Comparison of ENCODE assay signal across 27 mouse cellular contexts in the genomic region with DNA sequence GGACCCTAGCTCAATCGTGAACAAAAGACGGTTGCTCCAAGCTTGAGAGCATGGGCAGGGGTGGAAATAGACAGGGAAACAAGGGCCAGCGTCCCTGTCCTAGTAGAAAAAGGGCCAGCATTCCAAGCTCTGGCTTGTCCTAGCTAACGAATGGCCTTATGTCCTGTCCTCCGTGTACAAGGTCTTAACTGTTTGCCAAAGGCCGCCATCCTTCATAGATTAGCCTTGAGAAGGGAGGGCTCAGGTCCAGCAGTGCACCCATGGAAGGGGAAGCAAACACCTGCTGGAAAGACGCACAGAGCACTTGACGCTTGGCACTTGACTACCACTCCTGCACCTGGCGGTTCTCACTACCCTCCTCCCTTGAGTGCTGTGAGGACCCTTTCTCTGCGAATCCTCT. TPM values are rescaled to one million over a fixed set of nuclear protein-coding genes. Genes with fewer than 3 reads are reported as not detected.
DNase-seq lines count a peak whose midpoint lies in the region; ATAC-seq and TF ChIP-seq lines count a peak whose summit lies in the region.
"Had no signal": no experiment of that assay in that cellular context is flagged by ENCODE, and none has a peak within 500 bp of the region (broad histone marks: within the 10 kb centered on the region; RNA-seq: fewer than 3 reads in every experiment).

No protein-coding gene starts in this region.

- TF ChIP-seq EP300 in lung, postnatal 0 days (IDR thresholded peaks at IDR 0.05): no peak

- no peak for TF ChIP-seq CTCF in lung, embryonic 14.5 days (IDR thresholded peaks at IDR 0.05; ENCODE audit: low read depth)
- no peak for TF ChIP-seq CTCF in lung, postnatal 0 days (IDR thresholded peaks at IDR 0.05)

- no peaks in the 10 kb centered on the region for H3K9me3 ChIP-seq in lung, embryonic 14.5 days (ENCODE audit: low read depth, low read length)
- no peaks in the 10 kb centered on the region for H3K9me3 ChIP-seq in lung, postnatal 0 days (ENCODE audit: low read length)
- no peaks in the 10 kb centered on the region for H3K9me3 ChIP-seq in embryonic facial prominence, embryonic 13.5 days
- H3K9me3 ChIP-seq: embryonic facial prominence, embryonic 15.5 days; forebrain, embryonic 12.5 days; heart, embryonic 13.5 days; hindbrain, embryonic 15.5 days had no signal

- H3K36me3 ChIP-seq in lung, embryonic 14.5 days (ENCODE audit: insufficient read depth): no peaks in the 10 kb centered on the region
- H3K36me3 ChIP-seq in lung, postnatal 0 days (ENCODE audit: insufficient read depth, low read length): no peaks in the 10 kb centered on the region
- no peaks in the 10 kb centered on the region for H3K36me3 ChIP-seq in embryonic facial prominence, embryonic 13.5 days
- H3K36me3 ChIP-seq: embryonic facial prominence, embryonic 15.5 days; forebrain, embryonic 12.5 days; heart, embryonic 13.5 days; hindbrain, embryonic 15.5 days had no signal

- WGBS in lung, embryonic 14.5 days: 53% methylated on average over 10 of the region's 10 CpGs
- 53% methylated on average over 10 of the region's 10 CpGs for WGBS in lung, postnatal 0 days
- 80% methylated on average over 10 of the region's 10 CpGs for WGBS in embryonic facial prominence, embryonic 13.5 days

- H3K27ac ChIP-seq in lung, embryonic 14.5 days (ENCODE audit: low read depth): no peak overlapping the region
- no peak overlapping the region for H3K27ac ChIP-seq in lung, postnatal 0 days (ENCODE audit: low read length)
- H3K27ac ChIP-seq in embryonic facial prominence, embryonic 13.5 days: 0 out of 2 replicates have a peak overlapping the region, but pooled peaks have one; percentile 5
- H3K27ac ChIP-seq: embryonic facial prominence, embryonic 15.5 days; forebrain, embryonic 12.5 days; heart, adult 2 months; heart, embryonic 13.5 days; hindbrain, embryonic 15.5 days had no signal

- no peak overlapping the region for H3K4me3 ChIP-seq in lung, embryonic 14.5 days (ENCODE audit: low read depth, low read length)
- H3K4me3 ChIP-seq in lung, postnatal 0 days (ENCODE audit: low read depth, low read length): no peak overlapping the region
- no peak overlapping the region for H3K4me3 ChIP-seq in embryonic facial prominence, embryonic 13.5 days
- H3K4me3 ChIP-seq: embryonic facial prominence, embryonic 15.5 days; erythroblast, embryonic 14.5 days; forebrain, embryonic 12.5 days; heart, adult 2 months; heart, embryonic 13.5 days; hindbrain, embryonic 15.5 days had no signal

- no peaks in the 10 kb centered on the region for H3K27me3 ChIP-seq in lung, embryonic 14.5 days (ENCODE audit: insufficient read depth, low read length)
- no peaks in the 10 kb centered on the region for H3K27me3 ChIP-seq in lung, postnatal 0 days (replicated peaks; ENCODE audit: insufficient read depth, low read length)
- H3K27me3 ChIP-seq in embryonic facial prominence, embryonic 13.5 days: no peaks in the 10 kb centered on the region
- H3K27me3 ChIP-seq: embryonic facial prominence, embryonic 15.5 days; hindbrain, embryonic 15.5 days had no signal

- no peaks in the 10 kb centered on the region for H3K4me1 ChIP-seq in lung, embryonic 14.5 days (ENCODE audit: insufficient read depth)
- H3K4me1 ChIP-seq in lung, postnatal 0 days (ENCODE audit: insufficient read depth, low read depth, low read length): no peaks in the 10 kb centered on the region
- peaks cover 51% of the 10 kb centered on the region for H3K4me1 ChIP-seq in embryonic facial prominence, embryonic 13.5 days
- H3K4me1 ChIP-seq: hindbrain, embryonic 15.5 days had no signal

- no peak overlapping the region for H3K4me2 ChIP-seq in lung, embryonic 14.5 days
- no peak overlapping the region for H3K4me2 ChIP-seq in lung, postnatal 0 days (replicated peaks; ENCODE audit: low read depth, low read length)
- no peak overlapping the region for H3K4me2 ChIP-seq in embryonic facial prominence, embryonic 13.5 days
- H3K4me2 ChIP-seq: embryonic facial prominence, embryonic 15.5 days; forebrain, embryonic 12.5 days; heart, embryonic 13.5 days; hindbrain, embryonic 15.5 days had no signal

- peak; percentile 49; the same call in 1 of the 2 replicates for ATAC-seq in lung, embryonic 14.5 days (ENCODE audit: insufficient read depth)
- no peak for ATAC-seq in lung, postnatal 0 days
- no peak for ATAC-seq in embryonic facial prominence, embryonic 13.5 days (ENCODE audit: insufficient number of reproducible peaks, insufficient read depth, low FRiP score, low TSS enrichment, low read depth)
- ATAC-seq: forebrain, embryonic 16.5 days had no signal

- peak; percentile 51 for DNase-seq in adrenal gland, adult 2 months
- no peak for DNase-seq in adrenal gland, postnatal 25 days
- peak; percentile 23 for DNase-seq in lung, embryonic 14.5 days
- no peak for DNase-seq in lung, postnatal 0 days (ENCODE audit: low spot score)
- peak; percentile 35 for DNase-seq in adrenal gland, postnatal 10 days
- no peak for DNase-seq in gastrocnemius, adult 8-10 months (ENCODE audit: low spot score in 2 of 2)
- no peak for DNase-seq in retina, postnatal 1 day
- DNase-seq: cerebellum, adult 18-20 months; cerebellum, adult 9-11 months; cerebellum, postnatal 36 days; gastrocnemius, postnatal 14 days; heart, adult 2 months; heart, postnatal 36 days; kidney, adult 11 months had no signal

- H3K9ac ChIP-seq in lung, embryonic 14.5 days: no peak overlapping the region
- H3K9ac ChIP-seq in lung, postnatal 0 days (replicated peaks; ENCODE audit: low read depth): no peak overlapping the region
- H3K9ac ChIP-seq in embryonic facial prominence, embryonic 13.5 days: no peak overlapping the region
- H3K9ac ChIP-seq: embryonic facial prominence, embryonic 15.5 days; forebrain, embryonic 12.5 days; heart, embryonic 13.5 days; hindbrain, embryonic 15.5 days had no signal

RNA-seq across cellular contexts. Expression of a gene that starts 32.8 kb away (rescaled TPM):
- not detected for total RNA-seq in adrenal gland, adult 2 months (2021)
- not detected in 2 replicates for polyA plus RNA-seq in adrenal gland, adult 2 months (2012; rRNA removed)
- not detected in 2 replicates for total RNA-seq in adrenal gland, postnatal 25 days (2021)
- polyA plus RNA-seq in lung, embryonic 14.5 days (2014; fragmentation: Nextera tagmentation; extraction: Ambion mirVana): not detected in 2 replicates
- polyA plus RNA-seq in lung, postnatal 0 days (2015; fragmentation: Nextera tagmentation; extraction: Ambion mirVana): not detected in 2 replicates
- not detected for total RNA-seq in adrenal gland, postnatal 10 days (2021)
- polyA plus RNA-seq in embryonic facial prominence, embryonic 13.5 days (2015; fragmentation: Nextera tagmentation; extraction: Ambion mirVana): not detected in 2 replicates
- total RNA-seq in gastrocnemius, adult 8-10 months (2022): not detected
- total RNA-seq: gastrocnemius, postnatal 14 days; heart, adult 2 months; heart, postnatal 36 days; MEL had no signal
- polyA plus RNA-seq: C2C12; embryonic facial prominence, embryonic 15.5 days; erythroblast, embryonic 14.5 days; forebrain, embryonic 12.5 days; forebrain, embryonic 16.5 days; frontal cortex, adult 2 months; gonadal fat pad, adult 2 months; heart, adult 2 months; heart, embryonic 13.5 days; heart, postnatal 0 days; hindbrain, embryonic 11.5 days; hindbrain, embryonic 15.5 days had no signal

RNA-seq across cellular contexts. Expression of a gene that starts 49.1 kb away (rescaled TPM):
- under 1 TPM; 0.26 to 0.62 TPM for total RNA-seq in adrenal gland, adult 2 months (2021)
- polyA plus RNA-seq in adrenal gland, adult 2 months (2012; rRNA removed): 0.51 and 0.68 TPM in 2 replicates
- total RNA-seq in adrenal gland, postnatal 25 days (2021): 0.29 and 0.39 TPM in 2 replicates
- polyA plus RNA-seq in lung, embryonic 14.5 days (2014; fragmentation: Nextera tagmentation; extraction: Ambion mirVana): 0.11 and 0.18 TPM in 2 replicates
- polyA plus RNA-seq in lung, postnatal 0 days (2015; fragmentation: Nextera tagmentation; extraction: Ambion mirVana): 0.04 TPM in 1 of 2 replicates, not detected in the other
- total RNA-seq in adrenal gland, postnatal 10 days (2021): under 1 TPM; 0.48 to 0.51 TPM
- 29.3 and 34.1 TPM in 2 replicates for polyA plus RNA-seq in embryonic facial prominence, embryonic 13.5 days (2015; fragmentation: Nextera tagmentation; extraction: Ambion mirVana)
- under 1 TPM; 0.11 to 0.27 (median 0.18) TPM for total RNA-seq in gastrocnemius, adult 8-10 months (2022)
- total RNA-seq: MEL had no signal
- polyA plus RNA-seq: C2C12; heart, postnatal 0 days had no signal

Comparison
In these comparisons a context has a peak if more than half of its experiments do, and no peak if none do; other contexts are left out.
1. DNase-seq: peak in adrenal gland, adult 2 months (single experiment), lung, embryonic 14.5 days (single experiment) and adrenal gland, postnatal 10 days (single experiment); none in adrenal gland, postnatal 25 days (single experiment), lung, postnatal 0 days (single experiment), gastrocnemius, adult 8-10 months (0 of 2) and retina, postnatal 1 day (single experiment).